Mouse (Mus musculus) G1E (cell line): ENCODE data around the gene Apobec3. TPM values are rescaled to one million over a fixed set of nuclear protein-coding genes. Genes with fewer than 3 reads are reported as not detected.

Experiments used
- ATAC-seq: 2 replicates; pipeline ENCODE4 v1.8.0; 2016; ENCODE audit warnings: mild to moderate bottlenecking; ENCODE audit not compliant: insufficient number of reproducible peaks, poor library complexity, low FRiP score, severe bottlenecking; ENCODE audit errors: extremely low read depth
- DNase-seq: peaks from one replicate; pipeline ENCODE4 v3.0.0; 2012; ENCODE audit warnings: low spot score
- H3K27me3 ChIP-seq: 2 replicates; pipeline ENCODE4 v1.6.1; 2012; ENCODE audit warnings: mild to moderate bottlenecking, low read length, inconsistent platforms; ENCODE audit not compliant: insufficient read depth
- H3K36me3 ChIP-seq: replicated peaks from 2 replicates; pipeline ENCODE3; 2012; ENCODE audit warnings: mild to moderate bottlenecking, inconsistent platforms
- H3K4me1 ChIP-seq: 2 replicates; pipeline ENCODE4 v1.6.1; 2012; ENCODE audit warnings: low read depth, low read length, inconsistent platforms, mixed read lengths; ENCODE audit not compliant: insufficient read depth
- H3K4me3 ChIP-seq: 2 replicates; pipeline ENCODE4 v1.5.1; 2012; ENCODE audit warnings: low read depth, mild to moderate bottlenecking, inconsistent platforms, low read length, moderate library complexity, mixed read lengths
- H3K9me3 ChIP-seq: replicated peaks from 2 replicates; pipeline ENCODE4 v1.6.1; 2012; ENCODE audit warnings: inconsistent platforms
- CTCF ChIP-seq: IDR thresholded peaks from 2 replicates; pipeline ENCODE4 v1.5.1; 2012; ENCODE audit warnings: low read depth, low read length, inconsistent platforms, mixed read lengths
- GATA1 ChIP-seq: IDR thresholded peaks from 2 replicates; pipeline ENCODE4 v1.6.1; 2012; ENCODE audit warnings: borderline replicate concordance, low read length, inconsistent platforms, mixed read lengths
- GATA2 ChIP-seq: IDR thresholded peaks from 2 replicates; pipeline ENCODE4 v1.6.1; 2012; ENCODE audit warnings: low read depth, low read length, inconsistent platforms, borderline replicate concordance
- POLR2AphosphoS5 ChIP-seq: IDR thresholded peaks from 2 replicates; pipeline ENCODE4 v1.6.1; 2012; ENCODE audit warnings: low read depth, low read length, inconsistent platforms; ENCODE audit not compliant: insufficient replicate concordance
- TAL1 ChIP-seq: conservative IDR thresholded peaks from 2 replicates; pipeline ENCODE4 v1.6.1; 2012; ENCODE audit warnings: low read depth, low read length, inconsistent platforms, mixed read lengths
- polyA plus RNA-seq: library from polyadenylated mRNA; stranded (reverse); fragments of >175 nt; gene quantifications from 2 replicates; pipeline ENCODE4 v1.2.3, GENCODE M21; 2012
- total RNA-seq, 2 experiments: library from RNA; stranded (forward) in 1 of 2; stranded (reverse) in 1 of 2; fragments of 200-1000 nt in 1 of 2; fragments of >200 nt in 1 of 2; fragmentation: Nextera tagmentation in 1 of 2; gene quantifications; 2 replicates each; pipeline ENCODE4 v1.2.3; 2014 to 2017

Gene Apobec3
- total and polyA plus RNA-seq, 3 experiments = 2.6 to 97.1 (median 39.8) TPM

GRCm38 (mm10) chr15:79961366-79961921 is 70.0 kb downstream of the Apobec3 start:
- H3K4me1 ChIP-seq = no peaks in the 10 kb centered on the region
- peaks cover 30% of the 10 kb centered on the region for H3K27me3 ChIP-seq
- ATAC-seq = no peak
- no peaks in the 10 kb centered on the region for H3K9me3 ChIP-seq
- no peak for DNase-seq
- no peak overlapping the region for H3K4me3 ChIP-seq
- no peaks in the 10 kb centered on the region for H3K36me3 ChIP-seq
- TF ChIP-seq CTCF (no peak), GATA1 (no peak), POLR2AphosphoS5 (no peak), GATA2 (no peak), TAL1 (no peak)

DNA sequence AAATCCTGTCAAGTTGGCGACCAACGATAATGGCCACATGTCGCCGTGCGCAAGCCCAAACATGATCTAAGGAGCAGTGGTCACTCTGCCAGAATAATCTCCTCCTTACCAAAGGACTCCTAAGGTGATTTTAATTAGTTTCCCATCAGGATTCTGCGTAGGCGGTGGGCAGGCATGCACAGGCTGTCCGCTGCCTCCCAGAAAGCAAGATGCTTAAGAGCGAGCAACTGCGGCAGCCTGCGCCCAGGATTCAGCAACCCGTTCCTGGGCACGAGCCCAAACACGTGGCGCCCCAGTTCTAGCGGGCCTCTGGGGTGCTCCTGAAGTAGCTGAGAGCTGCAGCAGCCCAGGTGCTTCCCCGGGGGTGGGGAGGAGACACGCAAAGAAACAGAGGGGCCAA is 71.2 kb downstream of the Apobec3 start:
- H3K9me3 ChIP-seq = no peaks in the 10 kb centered on the region
- H3K4me3 ChIP-seq = no peak overlapping the region
- H3K27me3 ChIP-seq = peaks cover 31% of the 10 kb centered on the region
- TF ChIP-seq POLR2AphosphoS5 = no peak
- no peak for TF ChIP-seq GATA2
- no peak for TF ChIP-seq TAL1
- TF ChIP-seq GATA1 = no peak
- TF ChIP-seq CTCF = no peak
- ATAC-seq (no peak), DNase-seq (no peak)
- H3K36me3 ChIP-seq = no peaks in the 10 kb centered on the region
- no peaks in the 10 kb centered on the region for H3K4me1 ChIP-seq

GRCm38 (mm10) chr15:79964376-79964775 is 72.9 kb downstream of the Apobec3 start:
- TF ChIP-seq POLR2AphosphoS5 = no peak
- no peak for TF ChIP-seq CTCF
- no peak for TF ChIP-seq GATA2
- TF ChIP-seq TAL1 = no peak
- TF ChIP-seq GATA1 = no peak
- Histone ChIP-seq H3K36me3 (no peaks in the 10 kb centered on the region), H3K4me1 (no peaks in the 10 kb centered on the region), H3K9me3 (no peaks in the 10 kb centered on the region), H3K27me3 (peaks cover 34% of the 10 kb centered on the region), H3K4me3 (no peak overlapping the region)
- ATAC-seq = no peak
- no peak for DNase-seq

Other genes with a start within 250 kb of the Apobec3 start
- 0.90 and 3.4 TPM in 2 replicates for gene Fam227a, start 232.7 kb upstream of the Apobec3 start, total RNA-seq (2014; fragmentation: Nextera tagmentation)
- gene Fam227a, start 232.7 kb upstream of the Apobec3 start, total RNA-seq (2017) = 1.2 and 2.1 TPM in 2 replicates
- gene Fam227a, start 232.7 kb upstream of the Apobec3 start, polyA plus RNA-seq = 0.11 and 0.13 TPM in 2 replicates
- gene Cby1, start 232.5 kb upstream of the Apobec3 start, total RNA-seq (2014; fragmentation: Nextera tagmentation) = 9.9 and 18.5 TPM in 2 replicates
- gene Cby1, start 232.5 kb upstream of the Apobec3 start, total RNA-seq (2017) = 44.7 and 54.5 TPM in 2 replicates
- 98.0 and 113 TPM in 2 replicates for gene Cby1, start 232.5 kb upstream of the Apobec3 start, polyA plus RNA-seq
- gene Tomm22, start 220.8 kb upstream of the Apobec3 start, total RNA-seq (2014; fragmentation: Nextera tagmentation) = 116 and 133 TPM in 2 replicates
- 144 and 169 TPM in 2 replicates for gene Tomm22, start 220.8 kb upstream of the Apobec3 start, total RNA-seq (2017)
- gene Tomm22, start 220.8 kb upstream of the Apobec3 start, polyA plus RNA-seq = 103 and 140 TPM in 2 replicates
- 19.1 and 23.3 TPM in 2 replicates for gene Josd1, start 203.7 kb upstream of the Apobec3 start, total RNA-seq (2014; fragmentation: Nextera tagmentation)
- 21.6 and 21.9 TPM in 2 replicates for gene Josd1, start 203.7 kb upstream of the Apobec3 start, total RNA-seq (2017)
- 16.7 and 22.6 TPM in 2 replicates for gene Josd1, start 203.7 kb upstream of the Apobec3 start, polyA plus RNA-seq
- 63.7 and 74.7 TPM in 2 replicates for gene Gtpbp1, start 200.8 kb upstream of the Apobec3 start, total RNA-seq (2014; fragmentation: Nextera tagmentation)
- 54.8 and 58.6 TPM in 2 replicates for gene Gtpbp1, start 200.8 kb upstream of the Apobec3 start, total RNA-seq (2017)
- gene Gtpbp1, start 200.8 kb upstream of the Apobec3 start, polyA plus RNA-seq = 108 and 116 TPM in 2 replicates
- 16.2 and 33.3 TPM in 2 replicates for gene Sun2, start 149.1 kb upstream of the Apobec3 start, total RNA-seq (2014; fragmentation: Nextera tagmentation)
- gene Sun2, start 149.1 kb upstream of the Apobec3 start, total RNA-seq (2017) = 24.2 and 24.4 TPM in 2 replicates
- gene Sun2, start 149.1 kb upstream of the Apobec3 start, polyA plus RNA-seq = 30.1 and 32.3 TPM in 2 replicates
- 15.2 and 19.5 TPM in 2 replicates for gene Dnal4, start 113.8 kb upstream of the Apobec3 start, total RNA-seq (2014; fragmentation: Nextera tagmentation)
- gene Dnal4, start 113.8 kb upstream of the Apobec3 start, total RNA-seq (2017) = 13.1 and 13.9 TPM in 2 replicates
- gene Dnal4, start 113.8 kb upstream of the Apobec3 start, polyA plus RNA-seq = 25.7 and 29.7 TPM in 2 replicates
- gene Nptxr, start 86.9 kb upstream of the Apobec3 start, total RNA-seq (2014; fragmentation: Nextera tagmentation) = not detected in 2 replicates
- gene Nptxr, start 86.9 kb upstream of the Apobec3 start, total RNA-seq (2017) = under 0.01 and 0.05 TPM in 2 replicates
- gene Nptxr, start 86.9 kb upstream of the Apobec3 start, polyA plus RNA-seq = 0.01 and 0.03 TPM in 2 replicates
- not detected in 2 replicates for gene Npcd, start 57.4 kb upstream of the Apobec3 start, total RNA-seq (2014; fragmentation: Nextera tagmentation)
- gene Npcd, start 57.4 kb upstream of the Apobec3 start, total RNA-seq (2017) = not detected in 2 replicates
- gene Npcd, start 57.4 kb upstream of the Apobec3 start, polyA plus RNA-seq = not detected in 2 replicates
- gene Cbx6, start 57.0 kb upstream of the Apobec3 start, total RNA-seq (2014; fragmentation: Nextera tagmentation) = 0.73 and 5.9 TPM in 2 replicates
- gene Cbx6, start 57.0 kb upstream of the Apobec3 start, total RNA-seq (2017) = 1.4 and 1.6 TPM in 2 replicates
- gene Cbx6, start 57.0 kb upstream of the Apobec3 start, polyA plus RNA-seq = 6.1 and 8.7 TPM in 2 replicates
- gene Cbx7, start 79.5 kb downstream of the Apobec3 start, total RNA-seq (2014; fragmentation: Nextera tagmentation) = 8.4 and 9.0 TPM in 2 replicates
- 2.0 and 2.7 TPM in 2 replicates for gene Cbx7, start 79.5 kb downstream of the Apobec3 start, total RNA-seq (2017)
- gene Cbx7, start 79.5 kb downstream of the Apobec3 start, polyA plus RNA-seq = 8.9 and 9.5 TPM in 2 replicates
- gene Pdgfb, start 123.3 kb downstream of the Apobec3 start, total RNA-seq (2014; fragmentation: Nextera tagmentation) = not detected in 2 replicates
- 0.05 TPM in 1 of 2 replicates, not detected in the other for gene Pdgfb, start 123.3 kb downstream of the Apobec3 start, total RNA-seq (2017)
- not detected in 2 replicates for gene Pdgfb, start 123.3 kb downstream of the Apobec3 start, polyA plus RNA-seq
- gene Syngr1, start 199.7 kb downstream of the Apobec3 start, total RNA-seq (2014; fragmentation: Nextera tagmentation) = 41.4 and 44.2 TPM in 2 replicates
- 74.6 and 96.9 TPM in 2 replicates for gene Syngr1, start 199.7 kb downstream of the Apobec3 start, total RNA-seq (2017)
- 86.9 and 89.8 TPM in 2 replicates for gene Syngr1, start 199.7 kb downstream of the Apobec3 start, polyA plus RNA-seq
- gene Rpl3, start 200.2 kb downstream of the Apobec3 start, total RNA-seq (2014; fragmentation: Nextera tagmentation) = 1,019 and 1,021 TPM in 2 replicates
- 1,569 and 1,698 TPM in 2 replicates for gene Rpl3, start 200.2 kb downstream of the Apobec3 start, total RNA-seq (2017)
- 114 and 176 TPM in 2 replicates for gene Rpl3, start 200.2 kb downstream of the Apobec3 start, polyA plus RNA-seq
- gene Tab1, start 241.5 kb downstream of the Apobec3 start, total RNA-seq (2014; fragmentation: Nextera tagmentation) = 19.0 and 27.2 TPM in 2 replicates
- 22.3 and 25.0 TPM in 2 replicates for gene Tab1, start 241.5 kb downstream of the Apobec3 start, total RNA-seq (2017)
- gene Tab1, start 241.5 kb downstream of the Apobec3 start, polyA plus RNA-seq = 23.6 and 29.1 TPM in 2 replicates